Mouse (Mus musculus): Measurements from ENCODE around the gene Adrb1. TPM values are rescaled to one million over a fixed set of nuclear protein-coding genes. Genes with fewer than 3 reads are reported as not detected.

The Adrb1 gene
- polyA plus RNA-seq, 1 experiment from 2014 or later = 1.2 TPM

GRCm38 (mm10) chr19:56687026-56687635, 34.9 kb upstream of the Adrb1 start:
- H3K27me3 ChIP-seq (replicated peaks) = no peaks in the 10 kb centered on the region

GRCm38 (mm10) chr19:56687676-56688075, 34.3 kb upstream of the Adrb1 start:
- Histone ChIP-seq H3K4me2 (no peak overlapping the region), H3K36me3 (no peaks in the 10 kb centered on the region), H3K9me3 (no peaks in the 10 kb centered on the region), H3K4me1 (peaks cover 8% of the 10 kb centered on the region; the same call in 1 of the 2 replicates), H3K27me3 (replicated peaks) (no peaks in the 10 kb centered on the region), H3K4me3 (replicated peaks) (no peak overlapping the region), H3K9ac (no peak overlapping the region), H3K27ac (no peak overlapping the region)
- 85% methylated on average over 10 of the region's 10 CpGs for WGBS
- ATAC-seq (ENCODE audit: insufficient read depth, low FRiP score, low read depth) = no peak

More at GRCm38 (mm10) chr19:56687026-56687635, 34.9 kb upstream of the Adrb1 start:
- Histone ChIP-seq H3K27ac (no peak overlapping the region), H3K4me3 (replicated peaks) (no peak overlapping the region), H3K4me1 (peaks cover 8% of the 10 kb centered on the region; the same call in 1 of the 2 replicates), H3K4me2 (no peak overlapping the region), H3K9me3 (no peaks in the 10 kb centered on the region), H3K9ac (no peak overlapping the region), H3K36me3 (no peaks in the 10 kb centered on the region)
- no peak for ATAC-seq (ENCODE audit: insufficient read depth, low FRiP score, low read depth)
- 78% methylated on average over 8 of the region's 8 CpGs for WGBS

- Histone ChIP-seq H3K27ac (no peak overlapping the region), H3K27me3 (replicated peaks) (no peaks in the 10 kb centered on the region)
- WGBS = 68% methylated on average over 12 of the region's 12 CpGs
These were observed 33.2 kb upstream of the Adrb1 start for GRCm38 (mm10) chr19:56688661-56689335.

GRCm38 (mm10) chr19:56689493-56689892, 32.5 kb upstream of the Adrb1 start:
- no peak overlapping the region for H3K9ac ChIP-seq
- no peaks in the 10 kb centered on the region for H3K27me3 ChIP-seq (replicated peaks)
- H3K4me1 ChIP-seq = peaks cover 8% of the 10 kb centered on the region; the same call in 1 of the 2 replicates
- no peak for ATAC-seq (ENCODE audit: insufficient read depth, low FRiP score, low read depth)
- no peaks in the 10 kb centered on the region for H3K36me3 ChIP-seq
- WGBS = 66% methylated on average over 6 of the region's 6 CpGs
- no peak overlapping the region for H3K4me2 ChIP-seq
- no peak overlapping the region for H3K4me3 ChIP-seq (replicated peaks)
- H3K27ac ChIP-seq = no peak overlapping the region
- no peaks in the 10 kb centered on the region for H3K9me3 ChIP-seq

More at GRCm38 (mm10) chr19:56688661-56689335, 33.2 kb upstream of the Adrb1 start:
- H3K4me2 ChIP-seq = no peak overlapping the region
- no peak overlapping the region for H3K4me3 ChIP-seq (replicated peaks)
- no peaks in the 10 kb centered on the region for H3K9me3 ChIP-seq
- H3K9ac ChIP-seq = no peak overlapping the region
- no peak for ATAC-seq (ENCODE audit: insufficient read depth, low FRiP score, low read depth)
- H3K36me3 ChIP-seq = no peaks in the 10 kb centered on the region
- H3K4me1 ChIP-seq = peaks cover 8% of the 10 kb centered on the region; the same call in 1 of the 2 replicates

- H3K4me1 ChIP-seq = peaks cover 8% of the 10 kb centered on the region; the same call in 1 of the 2 replicates
- H3K27me3 ChIP-seq (replicated peaks) = no peaks in the 10 kb centered on the region
- no peaks in the 10 kb centered on the region for H3K9me3 ChIP-seq
- 92% methylated on average over 3 of the region's 3 CpGs for WGBS
- no peak overlapping the region for H3K4me2 ChIP-seq
- no peak overlapping the region for H3K9ac ChIP-seq
- H3K27ac ChIP-seq = no peak overlapping the region
- H3K36me3 ChIP-seq = no peaks in the 10 kb centered on the region
- no peak for ATAC-seq (ENCODE audit: insufficient read depth, low FRiP score, low read depth)
- no peak overlapping the region for H3K4me3 ChIP-seq (replicated peaks)
These were observed 30.9 kb upstream of the Adrb1 start for GRCm38 (mm10) chr19:56691103-56691502.

GRCm38 (mm10) chr19:56692451-56692850, 29.5 kb upstream of the Adrb1 start:
- WGBS = 44% methylated on average over 5 of the region's 5 CpGs
- Histone ChIP-seq H3K27me3 (replicated peaks) (no peaks in the 10 kb centered on the region), H3K9me3 (no peaks in the 10 kb centered on the region), H3K36me3 (no peaks in the 10 kb centered on the region), H3K27ac (no peak overlapping the region), H3K9ac (no peak overlapping the region), H3K4me3 (replicated peaks) (no peak overlapping the region), H3K4me1 (peaks cover 7% of the 10 kb centered on the region; the same call in 1 of the 2 replicates), H3K4me2 (no peak overlapping the region)
- ATAC-seq (ENCODE audit: insufficient read depth, low FRiP score, low read depth) = no peak

GRCm38 (mm10) chr19:56697370-56698144, 24.4 kb upstream of the Adrb1 start:
- Histone ChIP-seq H3K27me3 (replicated peaks) (no peaks in the 10 kb centered on the region), H3K9ac (no peak overlapping the region), H3K4me1 (no peaks in the 10 kb centered on the region), H3K4me2 (no peak overlapping the region), H3K4me3 (replicated peaks) (no peak overlapping the region), H3K36me3 (no peaks in the 10 kb centered on the region), H3K27ac (no peak overlapping the region), H3K9me3 (no peaks in the 10 kb centered on the region)
- no peak for ATAC-seq (ENCODE audit: insufficient read depth, low FRiP score, low read depth)
- WGBS = 86% methylated on average over 20 of the region's 20 CpGs

- Histone ChIP-seq H3K36me3 (no peaks in the 10 kb centered on the region), H3K9me3 (no peaks in the 10 kb centered on the region), H3K27me3 (replicated peaks) (no peaks in the 10 kb centered on the region), H3K9ac (no peak overlapping the region), H3K4me2 (no peak overlapping the region), H3K27ac (no peak overlapping the region), H3K4me3 (replicated peaks) (no peak overlapping the region), H3K4me1 (peaks cover 11% of the 10 kb centered on the region)
- 69% methylated on average over 10 of the region's 10 CpGs for WGBS
- ATAC-seq (ENCODE audit: insufficient read depth, low FRiP score, low read depth) = no peak
These were observed 21.2 kb upstream of the Adrb1 start for GRCm38 (mm10) chr19:56700848-56701247.

- no peak overlapping the region for H3K9ac ChIP-seq
These were observed 20.5 kb upstream of the Adrb1 start for GRCm38 (mm10) chr19:56701404-56702033.

GRCm38 (mm10) chr19:56702039-56702438, 20.0 kb upstream of the Adrb1 start:
- Histone ChIP-seq H3K9me3 (no peaks in the 10 kb centered on the region), H3K4me2 (no peak overlapping the region), H3K4me3 (replicated peaks) (no peak overlapping the region), H3K4me1 (peaks cover 11% of the 10 kb centered on the region), H3K27me3 (replicated peaks) (no peaks in the 10 kb centered on the region), H3K9ac (no peak overlapping the region), H3K36me3 (no peaks in the 10 kb centered on the region), H3K27ac (no peak overlapping the region)
- no peak for ATAC-seq (ENCODE audit: insufficient read depth, low FRiP score, low read depth)
- WGBS = 82% methylated on average over 6 of the region's 6 CpGs

More at GRCm38 (mm10) chr19:56701404-56702033, 20.5 kb upstream of the Adrb1 start:
- WGBS = 76% methylated on average over 8 of the region's 8 CpGs
- Histone ChIP-seq H3K4me1 (peaks cover 11% of the 10 kb centered on the region), H3K27me3 (replicated peaks) (no peaks in the 10 kb centered on the region), H3K9me3 (no peaks in the 10 kb centered on the region), H3K27ac (no peak overlapping the region), H3K36me3 (no peaks in the 10 kb centered on the region), H3K4me3 (replicated peaks) (no peak overlapping the region), H3K4me2 (no peak overlapping the region)
- no peak for ATAC-seq (ENCODE audit: insufficient read depth, low FRiP score, low read depth)

- no peak for ATAC-seq (ENCODE audit: insufficient read depth, low FRiP score, low read depth)
- Histone ChIP-seq H3K27ac (peak overlapping the region; percentile 41; the same call in 1 of the 2 replicates), H3K4me3 (replicated peaks) (no peak overlapping the region), H3K9me3 (no peaks in the 10 kb centered on the region), H3K36me3 (no peaks in the 10 kb centered on the region), H3K4me2 (no peak overlapping the region), H3K9ac (no peak overlapping the region), H3K4me1 (peaks cover 11% of the 10 kb centered on the region), H3K27me3 (replicated peaks) (no peaks in the 10 kb centered on the region)
- 59% methylated on average over 12 of the region's 12 CpGs for WGBS
These were observed 18.5 kb upstream of the Adrb1 start for GRCm38 (mm10) chr19:56703238-56704097.

All from stomach, embryonic 15.5 days (tissue).